Comparison of ENCODE assay signal across 8 mouse cellular contexts in genomic region chr3:37219071-37219470, GRCm38 (mm10). TPM values are rescaled to one million over a fixed set of nuclear protein-coding genes. Genes with fewer than 3 reads are reported as not detected.
DNase-seq lines count a peak whose midpoint lies in the region; ATAC-seq lines count a peak whose summit lies in the region.

No protein-coding gene starts in this region.

- DNase-seq in heart, adult 8-10 months (ENCODE audit: low spot score), result peak; percentile 8
- no peak for DNase-seq in heart, postnatal 25 days (ENCODE audit: low spot score)
- DNase-seq in CD4-positive, CD25-positive, alpha-beta regulatory T cell, adult 2 months (ENCODE audit: low read depth, low spot score), result peak; percentile 66
- peak; percentile 5 for DNase-seq in cerebellum, adult 8-10 months
- DNase-seq in left cerebral cortex, adult 8-10 months (ENCODE audit: low spot score in 2 of 2), result peak; percentile 24
- DNase-seq in right cerebral cortex, adult 18-20 months, result peak; percentile 76
- no peak for DNase-seq in gastrocnemius, postnatal 36 days

- intact Hi-C loops in heart, postnatal 25 days (cut with DNase I), result loop anchor here (2.0 kb wide), 1 partner anchor 196 kb away; no protein-coding TSS in a partner anchor
- intact Hi-C loops in gastrocnemius, postnatal 36 days (cut with DNase I), result loop anchor here (5.0 kb wide), 1 partner anchor 193 kb away; no protein-coding TSS in a partner anchor

- peak; percentile 67 to 83 for ATAC-seq in hematopoietic stem cell, adult 5-6 weeks (replicated peaks in 1 of 2; ENCODE audit: insufficient read depth in 1 of 2, low FRiP score in 2 of 2, low TSS enrichment in 1 of 2, low read depth in 1 of 2, poor library complexity in 2 of 2, severe bottlenecking in 2 of 2)

RNA-seq across cellular contexts. Expression of gene Il21, which starts 13.4 kb away (rescaled TPM):
- total RNA-seq in heart, adult 8-10 months (2022), result not detected
- total RNA-seq in heart, postnatal 25 days (2021), result not detected
- total RNA-seq in hematopoietic stem cell, adult 5-6 weeks (2017), result not detected in 2 replicates
- under 1 TPM in 3 of 4 experiments, not detected in 1; 0.11 to 0.54 (median 0.12) TPM for total RNA-seq in left cerebral cortex, adult 8-10 months (2022)
- not detected for total RNA-seq in gastrocnemius, postnatal 36 days (2021)

Comparison
In these comparisons a context has a peak if more than half of its experiments do, and no peak if none do; other contexts are left out.
1. DNase-seq: peak in heart, adult 8-10 months (single experiment), CD4-positive, CD25-positive, alpha-beta regulatory T cell, adult 2 months (single experiment), cerebellum, adult 8-10 months (single experiment), left cerebral cortex, adult 8-10 months (2 of 2) and right cerebral cortex, adult 18-20 months (single experiment); none in heart, postnatal 25 days (single experiment) and gastrocnemius, postnatal 36 days (0 of 2).